In the genomic region with DNA sequence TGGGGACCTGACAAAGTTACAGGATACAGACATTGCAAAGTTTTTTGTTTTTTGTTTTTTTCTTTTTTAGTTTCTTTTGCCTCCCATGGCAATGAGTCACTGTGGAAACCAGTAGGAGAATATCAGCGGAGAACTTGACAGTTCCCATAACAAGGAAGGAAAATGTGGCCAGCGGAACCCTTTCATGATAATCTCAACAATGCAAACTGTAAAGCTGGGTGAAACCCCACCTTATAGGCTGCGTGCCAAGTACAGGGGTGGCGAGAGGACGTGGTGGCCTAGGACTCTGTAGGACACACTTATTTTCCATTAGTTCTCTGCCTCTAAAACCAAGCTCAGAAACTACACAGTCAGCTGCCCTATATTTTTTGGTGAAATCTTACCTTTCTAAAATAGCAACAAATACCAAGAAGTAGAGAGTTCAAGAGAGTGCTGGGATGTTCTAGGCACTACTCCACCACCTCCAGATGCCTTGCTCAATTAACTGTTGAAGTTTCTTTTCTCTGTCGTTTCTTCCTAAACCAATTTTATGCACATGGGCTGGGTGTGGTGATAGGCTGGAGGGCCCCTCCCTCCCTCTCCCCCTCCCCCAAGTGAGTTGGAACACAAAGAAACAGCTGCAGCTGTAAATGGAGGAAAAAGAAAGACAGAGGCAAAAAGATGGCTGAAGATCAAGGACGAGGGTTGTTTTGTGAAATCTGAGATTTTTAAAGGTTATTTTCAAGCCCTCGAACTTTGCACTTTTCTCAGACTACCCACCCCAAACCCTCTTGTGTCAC, we compare ENCODE assay signal across 9 mouse cellular contexts.
DNase-seq lines count a peak whose midpoint lies in the region; ATAC-seq and TF ChIP-seq lines count a peak whose summit lies in the region.
"Had no signal": no experiment of that assay in that cellular context is flagged by ENCODE, and none has a peak within 500 bp of the region (broad histone marks: within the 10 kb centered on the region; RNA-seq: fewer than 3 reads in every experiment).

No protein-coding gene starts in this region.

- peaks cover 47% of the 10 kb centered on the region for H3K4me1 ChIP-seq in megakaryocyte, embryonic 14.5 days
- H3K4me1 ChIP-seq in intestine, postnatal 0 days (replicated peaks; ENCODE audit: control insufficient read depth, insufficient read depth, low read length): no peaks in the 10 kb centered on the region
- H3K4me1 ChIP-seq in forebrain, embryonic 15.5 days: peaks cover 11% of the 10 kb centered on the region

- H3K9me3 ChIP-seq in megakaryocyte, embryonic 14.5 days: peaks cover 6% of the 10 kb centered on the region; the same call in 1 of the 2 replicates
- no peaks in the 10 kb centered on the region for H3K9me3 ChIP-seq in intestine, postnatal 0 days (ENCODE audit: control insufficient read depth)
- no peaks in the 10 kb centered on the region for H3K9me3 ChIP-seq in forebrain, embryonic 15.5 days

- H3K4me3 ChIP-seq in megakaryocyte, embryonic 14.5 days (replicated peaks): peak overlapping the region; percentile 74
- H3K4me3 ChIP-seq in intestine, postnatal 0 days (ENCODE audit: low read depth, low read length): no peak overlapping the region
- no peak overlapping the region for H3K4me3 ChIP-seq in forebrain, embryonic 15.5 days
- H3K4me3 ChIP-seq: left cerebral cortex, adult 2 months had no signal

- no peak for TF ChIP-seq CTCF in intestine, postnatal 0 days (IDR thresholded peaks at IDR 0.05; ENCODE audit: low read depth)

- no peaks in the 10 kb centered on the region for H3K36me3 ChIP-seq in megakaryocyte, embryonic 14.5 days (replicated peaks; ENCODE audit: low read length)
- H3K36me3 ChIP-seq in intestine, postnatal 0 days (ENCODE audit: control insufficient read depth, insufficient read depth): no peaks in the 10 kb centered on the region
- no peaks in the 10 kb centered on the region for H3K36me3 ChIP-seq in forebrain, embryonic 15.5 days

- DNase-seq in frontal cortex, postnatal 25 days (ENCODE audit: low spot score in 2 of 2): peak; percentile 3 to 7
- DNase-seq in right cerebral cortex, postnatal 14 days: peak; percentile 11
- no peak for DNase-seq in layer of hippocampus, adult 8-10 months (ENCODE audit: low spot score in 2 of 2)
- DNase-seq in cerebellum, adult 8-10 months: no peak

- no peak overlapping the region for H3K9ac ChIP-seq in intestine, postnatal 0 days (ENCODE audit: low read depth, low read length)
- no peak overlapping the region for H3K9ac ChIP-seq in forebrain, embryonic 15.5 days (replicated peaks)

- no peak overlapping the region for H3K27ac ChIP-seq in intestine, postnatal 0 days (ENCODE audit: low read depth, low read length)
- no peak overlapping the region for H3K27ac ChIP-seq in forebrain, embryonic 15.5 days (replicated peaks)
- H3K27ac ChIP-seq: left cerebral cortex, adult 2 months had no signal

- H3K4me2 ChIP-seq in intestine, postnatal 0 days (replicated peaks; ENCODE audit: low read depth): no peak overlapping the region
- no peak overlapping the region for H3K4me2 ChIP-seq in forebrain, embryonic 15.5 days (replicated peaks)

- WGBS in intestine, postnatal 0 days: 43% methylated on average over 8 of the region's 8 CpGs
- 59% methylated on average over 8 of the region's 8 CpGs for WGBS in forebrain, embryonic 15.5 days

- no peak for ATAC-seq in megakaryocyte, adult 5-6 weeks (ENCODE audit: poor library complexity, severe bottlenecking)
- ATAC-seq in intestine, postnatal 0 days: peak; percentile 79
- ATAC-seq in forebrain, embryonic 15.5 days (replicated peaks): no peak

- H3K27me3 ChIP-seq in megakaryocyte, embryonic 14.5 days (replicated peaks): peaks cover 5% of the 10 kb centered on the region
- no peaks in the 10 kb centered on the region for H3K27me3 ChIP-seq in intestine, postnatal 0 days (replicated peaks; ENCODE audit: control insufficient read depth, insufficient read depth, low read length)
- no peaks in the 10 kb centered on the region for H3K27me3 ChIP-seq in forebrain, embryonic 15.5 days

Comparison
In these comparisons a context has a peak if more than half of its experiments do, and no peak if none do; other contexts are left out.
1. DNase-seq: peak in frontal cortex, postnatal 25 days (2 of 2) and right cerebral cortex, postnatal 14 days (single experiment); none in layer of hippocampus, adult 8-10 months (0 of 2) and cerebellum, adult 8-10 months (single experiment).